Mouse (Mus musculus) testis, adult 2 months (tissue): ENCODE results near the gene Golt1a.

Experiments
- CTCF ChIP-seq: fragments of 200-500 bp; IDR thresholded peaks from 2 replicates; pipeline ENCODE4 v1.5.1; 2012; ENCODE audit warnings: low read depth, mild to moderate bottlenecking, inconsistent platforms, low read length, moderate library complexity; ENCODE audit not compliant: control insufficient read depth, insufficient read depth, insufficient replicate concordance
- POLR2A ChIP-seq: fragments of 200-500 bp; IDR thresholded peaks from 2 replicates; pipeline ENCODE4 v1.6.1; 2012; ENCODE audit warnings: low read depth, mild to moderate bottlenecking, inconsistent platforms, low read length, moderate library complexity; ENCODE audit not compliant: control insufficient read depth

DNA sequence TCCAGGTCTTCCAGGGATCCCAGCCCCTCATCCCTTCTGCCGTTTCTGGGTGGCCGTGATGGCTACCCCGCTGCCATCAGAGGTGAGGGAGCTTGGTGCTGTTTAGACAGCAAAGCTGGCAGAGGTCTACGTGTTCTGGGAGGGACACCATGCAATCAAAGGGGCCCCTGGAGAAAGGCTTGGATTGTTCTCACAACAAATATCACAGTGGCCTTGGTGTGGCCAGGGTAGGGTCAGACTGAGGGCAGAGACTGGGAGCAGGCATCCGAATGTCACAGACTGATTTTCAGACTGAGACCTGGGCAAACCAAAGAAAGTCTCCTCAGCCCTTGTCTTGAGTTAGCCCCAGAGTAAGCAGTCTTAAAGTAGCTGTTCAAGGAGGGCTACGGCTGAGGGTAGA, 61.8 kb downstream of the Golt1a start:
- TF ChIP-seq POLR2A (no peak), CTCF (no peak)
